Mouse (Mus musculus) midbrain, postnatal 0 days (tissue): Measurements from ENCODE around the gene Parg. TPM values are rescaled to one million over a fixed set of nuclear protein-coding genes. Genes with fewer than 3 reads are reported as not detected.
"Not testable (repeated sequence)": the region's sequence is repeated elsewhere in the genome, so short reads cannot be mapped to it uniquely, and the experiment has no call there.

Experiments used
- ATAC-seq: fragments of 200-750 bp; cut with Nextera tagmentation; 2 replicates; pipeline ENCODE4 v1.8.0; 2017; ENCODE audit warnings: moderate number of reproducible peaks, mild to moderate bottlenecking, moderate TSS enrichment, moderate library complexity; ENCODE audit not compliant: low FRiP score
- DNase-seq: peaks from one replicate; pipeline ENCODE4 v3.0.0-alpha.2; 2015; ENCODE audit warnings: low spot score
- H3K27ac ChIP-seq: fragments of 300-500 bp; sonication (generic); 2 replicates; pipeline ENCODE4 v1.5.1; 2014; ENCODE audit warnings: low read depth, mild to moderate bottlenecking, low read length, mixed read lengths
- H3K27me3 ChIP-seq: fragments of 300-500 bp; sonication (generic); 2 replicates; pipeline ENCODE4 v1.6.1; 2014; ENCODE audit warnings: low read length, control low read depth, mixed read lengths; ENCODE audit not compliant: insufficient read depth
- H3K36me3 ChIP-seq: fragments of 300-500 bp; sonication (generic); 2 replicates; pipeline ENCODE4 v1.6.1; 2014; ENCODE audit warnings: low read length, control low read depth, mixed read lengths; ENCODE audit not compliant: insufficient read depth
- H3K4me1 ChIP-seq: fragments of 300-500 bp; sonication (generic); 2 replicates; pipeline ENCODE4 v1.6.1; 2014; ENCODE audit warnings: mild to moderate bottlenecking, control low read depth, antibody characterized with exemption, low read length, mixed read lengths; ENCODE audit not compliant: insufficient read depth
- H3K4me2 ChIP-seq: fragments of 300-500 bp; sonication (generic); 2 replicates; pipeline ENCODE4 v1.6.1; 2014; ENCODE audit warnings: low read depth, mild to moderate bottlenecking, low read length, mixed read lengths; ENCODE audit not compliant: poor library complexity, severe bottlenecking
- H3K4me3 ChIP-seq: fragments of 300-500 bp; sonication (generic); 2 replicates; pipeline ENCODE4 v1.5.1; 2014; ENCODE audit warnings: low read depth, mild to moderate bottlenecking, low read length, moderate library complexity
- H3K9ac ChIP-seq: fragments of 300-500 bp; sonication (generic); replicated peaks from 2 replicates; pipeline ENCODE4 v1.6.1; 2014; ENCODE audit warnings: mild to moderate bottlenecking, low read length, moderate library complexity, mixed read lengths; ENCODE audit not compliant: poor library complexity, severe bottlenecking
- H3K9me3 ChIP-seq: fragments of 300-500 bp; sonication (generic); 2 replicates; pipeline ENCODE4 v1.6.1; 2016; ENCODE audit warnings: low read length, control low read depth
- CTCF ChIP-seq: IDR thresholded peaks from 2 replicates; pipeline ENCODE4 v1.5.1; 2016; ENCODE audit warnings: antibody characterized with exemption, mild to moderate bottlenecking
- WGBS: fragments of 180-500 bp; shearing (Covaris S2); extraction: QIAGEN DNeasy Blood & Tissue Kit; methylation state at CpG from one replicate; pipeline ENCODE4 v1.1.7; 2014; 5-methylcytosine and 5-hydroxymethylcytosine counted together
- polyA plus RNA-seq: library from polyadenylated mRNA; unstranded; fragments of >200 nt; fragmentation: Nextera tagmentation; extraction: Ambion mirVana; gene quantifications from 2 replicates; pipeline ENCODE4 v1.2.1, GENCODE M21; 2015
- total RNA-seq: library from RNA; depleted of rRNA; stranded (reverse); fragments of >200 nt; gene quantifications from 2 replicates; pipeline ENCODE4 v1.2.3, GENCODE M21; 2014

Parg gene
- total and polyA plus RNA-seq, 2 experiments from 2014 or later: 25.7 to 45.9 TPM

DNA sequence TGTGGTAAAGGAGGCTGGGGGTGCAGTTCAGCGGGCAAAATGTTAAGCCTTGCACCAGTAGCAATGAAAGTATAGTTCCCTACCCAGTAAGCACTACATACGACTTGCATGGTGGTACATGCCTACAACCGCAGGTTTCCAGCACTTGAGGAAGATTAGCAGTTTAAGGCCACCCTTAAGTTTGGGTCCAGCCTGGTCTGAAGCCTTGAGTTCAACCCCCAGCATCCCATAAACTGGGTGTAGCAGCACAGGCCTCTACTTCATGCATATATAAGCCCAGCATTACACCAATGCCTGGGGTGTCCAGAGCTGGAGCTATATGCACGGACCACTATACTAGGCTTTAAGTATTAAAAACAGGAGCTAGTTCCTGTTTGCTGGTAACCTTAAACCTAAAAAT lies 17.9 kb upstream of the Parg start:
- TF ChIP-seq CTCF: no peak
- ATAC-seq (no peak), DNase-seq (no peak)
- Histone ChIP-seq H3K27ac (no peak overlapping the region), H3K4me2 (no peak overlapping the region), H3K4me1 (no peaks in the 10 kb centered on the region), H3K4me3 (no peak overlapping the region), H3K9ac (no peak overlapping the region), H3K9me3 (no peaks in the 10 kb centered on the region), H3K27me3 (no peaks in the 10 kb centered on the region), H3K36me3 (peaks cover 44% of the 10 kb centered on the region)
- 97% methylated on average over 4 of the region's 4 CpGs for WGBS

DNA sequence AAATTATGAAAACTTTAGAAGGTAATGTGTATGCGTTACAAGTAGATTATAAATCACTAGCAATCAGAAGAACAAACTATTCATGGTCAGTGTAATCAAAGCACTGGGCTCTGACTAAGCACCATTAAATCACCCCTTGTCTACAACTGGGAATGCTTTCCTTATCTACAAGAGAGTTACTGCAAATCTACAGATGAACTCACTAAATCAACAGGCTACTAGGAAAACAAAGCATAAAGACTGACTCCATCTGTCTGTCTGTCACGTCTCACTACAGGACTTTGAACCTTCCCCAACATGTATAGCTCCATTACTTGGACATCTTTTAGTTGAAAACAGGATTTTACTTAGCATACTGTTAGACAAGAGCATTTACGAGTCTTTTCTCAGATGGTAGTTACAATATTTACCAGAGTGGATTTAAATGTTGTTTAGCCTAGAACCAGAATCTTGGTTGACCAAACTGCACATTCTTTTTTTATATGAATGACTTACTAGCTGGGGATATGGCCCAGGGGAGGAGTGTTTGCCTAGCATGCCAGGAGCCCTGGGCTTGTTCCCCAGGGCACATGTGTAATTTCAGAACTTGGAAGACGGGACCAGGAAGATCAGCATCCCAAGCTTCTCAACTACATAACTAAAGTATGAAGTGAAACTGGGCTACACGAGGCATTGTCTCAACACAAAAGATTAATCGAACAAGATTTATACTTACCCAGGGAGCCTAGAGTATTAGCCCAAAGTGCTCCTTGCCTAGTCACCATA lies 10.9 kb upstream of the Parg start:
- peaks cover 30% of the 10 kb centered on the region for H3K36me3 ChIP-seq

DNA sequence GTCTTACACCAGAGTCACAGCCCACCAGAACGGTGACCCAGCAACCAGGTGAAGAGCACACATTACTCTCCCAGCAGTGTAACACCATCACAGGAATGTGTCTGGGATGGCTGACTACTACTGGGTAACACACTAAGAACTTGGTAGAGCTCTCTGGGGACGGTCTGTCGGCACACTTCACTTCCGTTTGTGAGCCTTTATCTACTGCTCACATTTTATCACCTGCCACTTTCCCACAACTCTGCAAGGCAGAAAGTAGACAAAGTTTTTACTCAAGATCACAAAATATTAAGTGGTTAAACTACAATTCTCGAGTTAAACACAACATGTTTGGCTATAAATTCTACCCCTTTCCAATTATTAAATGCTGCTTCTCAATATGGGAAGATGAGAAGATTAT lies 9.8 kb upstream of the Parg start:
- H3K36me3 ChIP-seq: peaks cover 26% of the 10 kb centered on the region

More for the DNA sequence above, 10.9 kb upstream of the Parg start:
- DNase-seq (no peak), ATAC-seq (no peak)
- TF ChIP-seq CTCF: no peak
- no peaks in the 10 kb centered on the region for H3K9me3 ChIP-seq
- no peak overlapping the region for H3K9ac ChIP-seq
- H3K27ac ChIP-seq: no peak overlapping the region
- H3K27me3 ChIP-seq: no peaks in the 10 kb centered on the region
- 96% methylated on average over 6 of the region's 6 CpGs for WGBS
- H3K4me2 ChIP-seq: no peak overlapping the region
- H3K4me3 ChIP-seq: no peak overlapping the region
- no peaks in the 10 kb centered on the region for H3K4me1 ChIP-seq

DNA sequence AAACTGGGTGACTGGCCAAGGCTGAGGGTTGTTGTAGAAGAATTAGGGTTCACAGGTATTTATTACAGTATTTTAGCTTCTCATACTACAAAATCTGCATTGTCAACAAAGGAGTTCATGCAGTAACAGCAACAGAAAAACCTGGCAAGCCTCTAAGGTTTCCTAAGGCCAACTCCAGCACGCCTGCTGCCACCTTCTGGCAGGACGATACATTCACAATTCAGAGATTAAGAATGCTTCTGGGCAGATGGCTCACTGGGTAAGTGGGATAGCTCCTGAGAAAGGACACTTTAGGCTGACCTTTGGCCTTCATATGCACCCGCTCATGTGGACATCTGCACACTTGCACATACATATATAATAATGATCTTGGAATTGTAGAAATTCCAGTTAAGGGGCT lies 9.3 kb upstream of the Parg start:
- peak; percentile 78 for TF ChIP-seq CTCF
- no peak overlapping the region for H3K4me2 ChIP-seq
- ATAC-seq (no peak), DNase-seq (peak; percentile 76)
- peaks cover 27% of the 10 kb centered on the region for H3K36me3 ChIP-seq
- no peak overlapping the region for H3K27ac ChIP-seq
- no peak overlapping the region for H3K4me3 ChIP-seq
- H3K27me3 ChIP-seq: no peaks in the 10 kb centered on the region
- H3K9ac ChIP-seq: no peak overlapping the region
- WGBS: 50% methylated on average over 3 of the region's 3 CpGs
- no peaks in the 10 kb centered on the region for H3K4me1 ChIP-seq
- no peaks in the 10 kb centered on the region for H3K9me3 ChIP-seq

More for the DNA sequence above, 9.8 kb upstream of the Parg start:
- no peak overlapping the region for H3K4me2 ChIP-seq
- H3K9me3 ChIP-seq: no peaks in the 10 kb centered on the region
- no peaks in the 10 kb centered on the region for H3K4me1 ChIP-seq
- no peak for TF ChIP-seq CTCF
- no peak overlapping the region for H3K4me3 ChIP-seq
- ATAC-seq (no peak), DNase-seq (no peak)
- WGBS: 97% methylated on average over 5 of the region's 5 CpGs
- H3K9ac ChIP-seq: no peak overlapping the region
- no peak overlapping the region for H3K27ac ChIP-seq
- H3K27me3 ChIP-seq: no peaks in the 10 kb centered on the region

DNA sequence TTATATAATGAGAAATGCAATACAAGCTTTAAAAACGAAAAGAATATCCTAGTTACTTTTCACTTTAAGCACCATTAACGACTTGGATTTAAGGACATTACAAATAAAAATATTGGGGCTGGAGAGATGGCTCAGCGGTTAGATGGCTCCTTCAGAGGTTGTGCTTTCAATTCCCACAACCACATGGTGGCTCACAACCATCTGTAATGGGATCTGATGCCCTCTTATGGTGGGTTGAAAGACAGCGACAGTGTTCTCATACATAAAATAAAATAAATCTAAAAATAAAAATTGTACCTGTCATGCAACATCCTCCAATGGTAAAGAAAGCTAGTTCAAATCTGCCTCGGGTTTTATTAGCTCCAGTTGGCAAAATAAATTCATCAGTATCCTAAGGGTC lies 8.2 kb upstream of the Parg start:
- not testable (repeated sequence) for H3K9me3 ChIP-seq, H3K4me1 ChIP-seq, H3K4me3 ChIP-seq, H3K27ac ChIP-seq, H3K27me3 ChIP-seq, DNase-seq, H3K4me2 ChIP-seq, H3K9ac ChIP-seq, ATAC-seq
- 81% methylated on average over 5 of the region's 5 CpGs for WGBS
- H3K36me3 ChIP-seq: peaks cover 27% of the 10 kb centered on the region
- TF ChIP-seq CTCF: peak; percentile 36

DNA sequence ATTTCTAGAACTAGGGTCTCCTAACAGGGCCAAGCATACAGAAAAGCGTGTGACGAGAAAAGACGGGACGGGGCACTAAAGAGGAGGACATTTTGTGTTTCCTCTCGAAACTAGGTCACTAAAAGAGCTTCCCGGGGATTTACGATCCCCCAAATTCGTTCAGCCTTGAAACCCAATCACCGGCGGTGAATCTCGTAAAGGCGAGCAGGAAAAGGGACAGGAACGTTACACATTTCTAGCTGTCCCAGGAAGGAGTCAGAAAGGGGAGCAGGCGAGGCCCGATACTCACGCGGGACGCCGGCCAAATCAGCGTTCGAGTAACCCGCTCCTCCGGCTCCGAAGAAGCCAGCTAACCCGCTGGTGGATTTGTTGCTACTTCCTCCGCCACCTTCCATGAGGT lies 395 bp upstream of the Parg start:
- Histone ChIP-seq H3K9me3 (no peaks in the 10 kb centered on the region), H3K4me2 (peak overlapping the region; percentile 50), H3K4me3 (peak overlapping the region; percentile 99), H3K36me3 (peaks cover 15% of the 10 kb centered on the region; the same call in 1 of the 2 replicates), H3K4me1 (peaks cover 18% of the 10 kb centered on the region; the same call in 1 of the 2 replicates), H3K27ac (peak overlapping the region; percentile 27; the same call in 1 of the 2 replicates), H3K9ac (peak overlapping the region; percentile 87), H3K27me3 (no peaks in the 10 kb centered on the region)
- DNase-seq (peak; percentile 7), ATAC-seq (peak; percentile 38; the same call in 1 of the 2 replicates)
- 0% methylated on average over 25 of the region's 26 CpGs for WGBS
- no peak for TF ChIP-seq CTCF
